Mouse (Mus musculus): ENCODE results near the gene Olfr222.

GRCm38 (mm10) chr11:59584539-59584938 is 8.5 kb upstream of the Olfr222 start:
- TF ChIP-seq GATA1 (IDR thresholded peaks at IDR 0.05; ENCODE audit: borderline replicate concordance, low read length): no peak
- TF ChIP-seq FLI1 (IDR thresholded peaks at IDR 0.05; ENCODE audit: low read length): no peak
